Mouse (Mus musculus): ENCODE results near the gene Gramd4.

DNA sequence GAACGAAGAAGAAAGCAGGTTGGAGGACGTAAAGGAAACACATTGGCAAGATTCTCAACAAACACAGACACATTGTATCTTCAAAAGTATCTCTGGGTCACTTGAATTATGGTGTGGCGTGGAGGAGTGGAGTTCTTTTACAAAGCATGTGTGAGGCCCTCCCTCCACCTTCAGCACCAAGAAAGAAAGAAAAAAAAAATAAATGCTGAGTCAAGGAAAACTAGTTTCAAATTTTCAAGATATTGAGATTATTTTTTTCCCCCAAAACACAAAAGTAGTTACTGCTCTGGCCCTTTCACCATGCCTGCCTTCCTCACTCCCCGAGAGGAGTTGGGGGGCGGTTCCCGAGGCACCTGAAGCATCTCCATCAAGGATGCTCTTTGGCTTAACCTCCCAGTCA lies 121.1 kb downstream of the Gramd4 start:
- TF ChIP-seq POLR2A (IDR thresholded peaks at IDR 0.05; ENCODE audit: low read depth, low read length) (no peak), CTCF (conservative IDR thresholded peaks at IDR 0.05; ENCODE audit: insufficient read depth, insufficient read length, low read depth, low read length) (no peak)
